Mouse (Mus musculus) heart, postnatal 0 days (tissue): ENCODE data around the gene Hhipl2.

Experiments
- CTCF ChIP-seq: IDR thresholded peaks from 2 replicates; pipeline ENCODE4 v1.5.1; 2016; ENCODE audit warnings: antibody characterized with exemption, control low read depth, low read depth
- EP300 ChIP-seq: IDR thresholded peaks from 2 replicates; pipeline ENCODE4 v1.6.1; 2016; ENCODE audit warnings: antibody characterized with exemption, low read depth

- peak; percentile 71 for TF ChIP-seq CTCF
- TF ChIP-seq EP300, result no peak
Observed at GRCm38 (mm10) chr1:183439036-183439435, 21.0 kb downstream of the Hhipl2 start.
